Mouse (Mus musculus) ovary, postnatal 10 days (tissue): Measurements from ENCODE around the gene Rbm8a2.
"Not testable (repeated sequence)": the region's sequence is repeated elsewhere in the genome, so short reads cannot be mapped to it uniquely, and the experiment has no call there.

Experiments used
- DNase-seq: peaks from one replicate; pipeline ENCODE4 v3.0.0; 2022; ENCODE audit warnings: low spot score

Rbm8a2 gene

GRCm38 (mm10) chr1:175979014-175979413 is at the start of gene Rbm8a2:
Gene Rbm8a2, minus strand, starts transcription at chr1:175979114.
- not testable (repeated sequence) for DNase-seq

- no peak for DNase-seq
These were observed 49.5 kb upstream of the Rbm8a2 start for GRCm38 (mm10) chr1:176028397-176028796.

- DNase-seq: no peak
These were observed 45.6 kb upstream of the Rbm8a2 start for GRCm38 (mm10) chr1:176024501-176024900.

- DNase-seq: no peak
These were observed 39.6 kb upstream of the Rbm8a2 start for GRCm38 (mm10) chr1:176018523-176018922.

GRCm38 (mm10) chr1:176016076-176016475 is 37.2 kb upstream of the Rbm8a2 start:
- no peak for DNase-seq

GRCm38 (mm10) chr1:176013497-176014268 is 34.8 kb upstream of the Rbm8a2 start:
- DNase-seq: no peak

GRCm38 (mm10) chr1:176011535-176011934 is 32.6 kb upstream of the Rbm8a2 start:
- no peak for DNase-seq

- DNase-seq: no peak
These were observed 32.2 kb upstream of the Rbm8a2 start for GRCm38 (mm10) chr1:176011072-176011471.

- DNase-seq: no peak
These were observed 29.5 kb upstream of the Rbm8a2 start for GRCm38 (mm10) chr1:176008411-176008810.

GRCm38 (mm10) chr1:176000599-176000998 is 21.7 kb upstream of the Rbm8a2 start:
- no peak for DNase-seq

- DNase-seq: no peak
These were observed 18.2 kb upstream of the Rbm8a2 start for GRCm38 (mm10) chr1:175997076-175997651.

- no peak for DNase-seq
These were observed 10.0 kb upstream of the Rbm8a2 start for GRCm38 (mm10) chr1:175988912-175989311.

GRCm38 (mm10) chr1:175988448-175988847 is 9.5 kb upstream of the Rbm8a2 start:
- no peak for DNase-seq

- DNase-seq: no peak
These were observed 8.2 kb downstream of the Rbm8a2 start for GRCm38 (mm10) chr1:175970710-175971109.

- DNase-seq: no peak
These were observed 11.7 kb downstream of the Rbm8a2 start for GRCm38 (mm10) chr1:175967004-175967745.

- no peak for DNase-seq
These were observed 17.1 kb downstream of the Rbm8a2 start for GRCm38 (mm10) chr1:175961786-175962185.

- no peak for DNase-seq
These were observed 28.1 kb downstream of the Rbm8a2 start for GRCm38 (mm10) chr1:175950851-175951250.

GRCm38 (mm10) chr1:175950421-175950820 is 28.5 kb downstream of the Rbm8a2 start:
- DNase-seq: no peak

- no peak for DNase-seq
These were observed 32.1 kb downstream of the Rbm8a2 start for GRCm38 (mm10) chr1:175946718-175947315.

- DNase-seq: no peak
These were observed 35.7 kb downstream of the Rbm8a2 start for GRCm38 (mm10) chr1:175943168-175943567.

- DNase-seq: no peak
These were observed 40.2 kb downstream of the Rbm8a2 start for GRCm38 (mm10) chr1:175938731-175939130.

GRCm38 (mm10) chr1:175936282-175936737 is 42.6 kb downstream of the Rbm8a2 start:
- peak; percentile 12 for DNase-seq
